Mouse (Mus musculus): ENCODE data around the gene Gm10065.
"Not testable (repeated sequence)": the region's sequence is repeated elsewhere in the genome, so short reads cannot be mapped to it uniquely, and the experiment has no call there.

The Gm10065 gene

DNA sequence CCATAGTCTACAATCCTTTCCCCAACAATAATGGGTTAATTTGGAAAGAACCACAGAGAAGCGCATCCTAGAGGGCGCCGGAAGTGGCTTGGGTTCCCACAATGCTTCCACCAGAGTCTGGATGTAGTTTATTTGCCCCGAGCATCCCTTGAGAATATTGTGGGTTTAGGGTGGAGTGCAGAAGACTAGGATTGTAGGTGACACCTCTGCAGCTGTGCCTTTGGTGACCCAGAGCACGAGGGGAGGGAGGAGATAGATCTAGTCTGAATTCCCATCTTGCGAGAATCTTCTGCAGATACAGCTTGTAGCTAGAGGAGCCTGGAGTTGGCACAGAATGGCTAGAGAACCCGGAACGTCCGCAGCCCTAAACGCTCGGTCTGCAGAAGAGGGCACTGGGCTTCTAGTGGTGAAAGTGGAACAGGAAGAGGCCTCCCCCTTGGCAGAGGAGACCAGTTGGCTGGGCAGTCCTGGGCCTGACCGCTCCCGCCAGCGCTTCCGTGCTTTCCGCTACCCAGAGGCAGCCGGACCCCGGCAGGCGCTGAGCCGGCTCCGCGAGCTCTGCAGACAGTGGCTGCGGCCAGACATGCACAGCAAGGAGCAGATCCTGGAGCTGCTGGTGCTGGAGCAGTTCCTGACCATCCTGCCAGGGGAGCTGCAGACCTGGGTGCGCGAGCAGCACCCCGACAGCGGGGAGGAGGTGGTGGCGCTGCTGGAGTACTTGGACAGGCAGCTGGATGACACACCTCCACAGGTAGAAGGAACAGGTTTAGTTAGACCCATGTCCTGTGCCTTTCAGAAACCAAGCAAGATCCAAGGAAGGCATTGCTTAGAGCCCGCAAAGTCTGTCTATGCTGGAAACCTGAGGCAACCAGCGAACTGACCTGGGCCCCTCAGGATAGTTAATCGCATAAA lies at the start of gene Gm10065, which contains the start of gene Zkscan4:
TSS of gene Gm10065 (minus strand) at position 683 of the 912 bp plus-strand sequence.
TSS of gene Zkscan4 (plus strand) at position 149 of the 912 bp plus-strand sequence.
- in situ Hi-C loops (cut with MboI, MseI) = not testable (repeated sequence)

- in situ Hi-C loops (cut with MboI, MseI) = loop anchor here in 1 of 2 experiments (25.0 kb wide), 1 partner anchor 1856 kb away; the partner anchor contains the start of gene Zfp322a
Measured at GRCm38 (mm10) chr13:21506221-21506649, 27.0 kb upstream of the Gm10065 start.

DNA sequence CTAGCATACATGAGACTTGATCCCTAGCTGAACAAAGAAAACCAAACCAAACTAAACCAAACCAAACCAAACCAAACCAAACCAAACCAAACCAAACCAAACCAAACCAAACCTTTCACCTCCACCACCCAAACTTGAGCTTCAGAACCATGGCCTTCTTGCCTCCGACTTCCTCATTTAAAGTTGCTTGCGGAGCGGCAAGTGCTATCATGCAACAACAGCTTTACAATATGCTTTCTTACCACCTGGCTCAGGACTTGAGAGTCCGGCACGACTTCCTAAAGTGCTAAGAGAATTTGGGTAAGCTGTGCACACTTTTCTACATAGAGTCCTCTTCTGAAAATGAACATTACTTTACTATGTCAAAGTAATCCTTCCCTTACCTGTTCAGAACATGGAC lies 23.1 kb upstream of the Gm10065 start:
- in situ Hi-C loops (cut with MboI, MseI) = loop anchor here in 1 of 2 experiments (25.0 kb wide), 1 partner anchor 1860 kb away; the partner anchor contains the start of gene Zfp322a

DNA sequence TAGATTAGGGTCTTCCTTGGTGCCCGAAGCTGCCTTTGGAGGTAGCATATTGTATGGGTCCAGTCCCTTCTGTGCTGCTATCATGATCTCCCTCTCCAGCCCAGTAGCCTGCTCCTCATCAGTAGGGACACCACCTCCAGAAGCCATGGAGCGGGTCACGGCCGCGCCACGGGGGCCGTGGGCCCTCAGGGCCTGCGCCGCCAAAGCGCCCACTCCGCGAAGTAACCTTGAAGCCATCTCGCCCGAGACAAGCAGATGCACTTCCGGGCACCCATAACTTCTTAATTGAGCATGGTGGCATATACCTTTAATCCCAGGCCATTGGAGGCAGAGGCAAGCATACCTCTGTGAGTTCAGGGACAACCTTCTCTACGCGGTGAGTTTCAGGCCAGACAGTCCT lies 21.9 kb upstream of the Gm10065 start, which contains the start of gene Gm11273:
TSS of gene Gm11273 (minus strand) at position 237 of the 400 bp plus-strand sequence.
- in situ Hi-C loops (cut with MboI, MseI) = loop anchor here in 1 of 2 experiments (25.0 kb wide), 1 partner anchor 1861 kb away; the partner anchor contains the start of gene Zfp322a

DNA sequence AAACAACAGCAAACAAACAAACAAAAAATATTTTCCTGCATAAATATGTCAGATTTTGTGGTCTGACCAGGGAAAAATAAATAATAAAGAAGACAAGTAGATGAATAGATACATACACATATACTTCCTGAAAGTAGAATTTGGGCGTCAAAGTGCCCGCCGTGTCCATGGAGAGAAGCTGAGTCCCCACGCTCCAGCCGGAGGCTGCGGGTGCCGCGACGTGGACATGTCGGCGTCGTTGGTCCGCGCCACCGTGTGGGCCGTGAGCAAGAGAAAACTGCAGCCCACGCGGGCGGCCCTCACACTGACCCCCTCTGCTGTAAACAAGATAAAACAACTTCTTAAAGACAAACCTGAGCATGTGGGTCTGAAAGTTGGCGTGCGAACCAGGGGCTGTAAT lies 15.8 kb upstream of the Gm10065 start, which contains the start of gene AK157302:
TSS of gene AK157302 (plus strand) at position 144 of the 400 bp plus-strand sequence.
- in situ Hi-C loops (cut with MboI, MseI) = no loop called here

DNA sequence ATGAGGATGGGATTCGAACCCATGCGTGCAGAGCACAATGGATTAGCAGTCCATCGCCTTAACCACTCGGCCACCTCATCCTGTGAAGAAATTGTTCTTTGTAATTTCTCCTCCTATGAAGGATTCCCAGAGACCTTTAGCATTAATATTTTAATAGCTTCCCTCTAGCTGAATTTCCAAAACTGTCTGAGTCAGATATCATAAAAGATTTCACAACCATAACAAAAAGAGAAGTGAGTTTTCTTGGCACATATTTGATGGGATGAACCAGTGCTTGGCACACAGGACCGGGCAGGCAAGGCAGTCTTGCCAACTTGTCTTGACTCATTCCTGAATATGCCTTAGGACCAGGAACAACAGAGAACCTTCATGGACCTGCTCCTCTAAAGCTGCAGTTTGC lies 13.6 kb upstream of the Gm10065 start:
- in situ Hi-C loops (cut with MboI, MseI) = no loop called here

- in situ Hi-C loops (cut with MboI, MseI) = loop anchor here in 1 of 2 experiments (10.0 kb wide), 1 partner anchor 642 kb away; no protein-coding TSS in a partner anchor
Measured at GRCm38 (mm10) chr13:21486881-21487280, 7.6 kb upstream of the Gm10065 start.

- in situ Hi-C loops (cut with MboI, MseI) = no loop called here
Measured at GRCm38 (mm10) chr13:21472427-21472826, 6.8 kb downstream of the Gm10065 start.

- in situ Hi-C loops (cut with MboI, MseI) = no loop called here
Measured at GRCm38 (mm10) chr13:21469097-21469496, 10.1 kb downstream of the Gm10065 start.

GRCm38 (mm10) chr13:21468061-21469019 lies 10.9 kb downstream of the Gm10065 start, which contains the start of gene Nkapl:
Nkapl (minus strand) TSS chr13:21468509.
- in situ Hi-C loops (cut with MboI, MseI) = no loop called here

GRCm38 (mm10) chr13:21467336-21467735 lies 11.9 kb downstream of the Gm10065 start:
- in situ Hi-C loops (cut with MboI, MseI) = no loop called here

DNA sequence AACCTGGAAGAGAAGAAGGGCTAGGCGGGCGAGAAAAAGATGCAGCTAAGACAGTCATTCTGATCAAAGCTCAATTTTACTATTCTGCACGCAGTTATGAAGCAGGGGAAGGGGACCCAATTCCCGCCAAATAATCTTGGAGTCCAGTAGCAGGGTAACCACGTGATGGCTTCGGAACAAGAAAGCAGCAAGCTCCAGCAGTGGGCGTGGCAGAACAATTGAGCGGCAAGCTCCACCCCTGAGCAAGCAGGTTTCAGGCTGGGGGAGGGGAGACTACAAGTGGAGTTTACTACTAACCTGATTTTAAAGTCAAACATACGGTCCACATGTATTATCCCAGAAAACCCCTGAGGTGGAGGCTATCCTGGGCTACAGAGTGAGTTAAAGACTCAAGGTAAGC lies 16.7 kb downstream of the Gm10065 start:
- in situ Hi-C loops (cut with MboI, MseI) = not testable (repeated sequence)

DNA sequence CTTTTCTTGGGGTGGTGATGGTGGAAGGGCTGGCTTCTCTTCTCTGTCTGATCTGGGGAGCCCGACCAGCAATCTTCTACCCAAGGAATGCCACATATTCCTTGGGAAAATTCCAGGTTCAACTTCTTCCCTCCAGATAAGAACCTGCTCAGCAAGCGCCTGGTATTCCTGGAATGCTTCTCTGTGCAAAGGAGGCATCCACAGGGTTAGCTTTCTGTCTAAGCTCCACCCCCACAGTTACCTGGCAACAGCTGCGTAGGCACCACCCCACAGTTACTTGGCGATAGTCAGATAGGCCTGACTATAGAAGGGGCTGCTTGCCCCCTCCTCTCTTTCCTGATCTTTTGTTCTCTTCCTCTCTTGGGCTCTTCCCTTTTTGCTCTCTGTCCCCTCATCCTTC lies 22.9 kb downstream of the Gm10065 start:
- in situ Hi-C loops (cut with MboI, MseI) = loop anchor here (5.0 kb wide), 2 partner anchors 54 to 66 kb away; partner anchors contain the start of gene Zkscan3 (in 1 of the 2)

- in situ Hi-C loops (cut with MboI, MseI) = no loop called here
Measured at GRCm38 (mm10) chr13:21454133-21454532, 25.1 kb downstream of the Gm10065 start.

DNA sequence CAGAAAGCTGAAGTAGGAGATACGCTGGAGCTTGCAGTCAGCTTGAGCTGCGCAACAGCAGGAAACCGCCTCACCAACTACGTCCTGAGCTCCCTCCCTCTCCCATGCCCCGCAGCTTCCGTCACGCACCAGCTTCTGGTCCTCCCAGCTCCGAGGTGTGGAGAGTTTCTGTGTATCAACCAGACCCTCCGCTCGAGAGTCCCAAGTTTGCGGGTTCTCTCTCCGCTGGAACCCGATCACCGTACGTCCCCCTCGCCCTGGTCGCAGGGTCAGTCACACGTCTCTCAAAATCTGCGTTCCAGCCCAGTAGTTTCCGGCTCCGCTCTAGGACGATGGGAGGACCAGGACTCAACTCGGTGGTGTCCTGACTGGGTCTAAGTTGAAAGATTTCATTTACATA lies 25.8 kb downstream of the Gm10065 start, which contains the start of gene Zscan26:
TSS of gene Zscan26 (minus strand) at position 282 of the 400 bp plus-strand sequence.
- in situ Hi-C loops (cut with MboI, MseI) = no loop called here

DNA sequence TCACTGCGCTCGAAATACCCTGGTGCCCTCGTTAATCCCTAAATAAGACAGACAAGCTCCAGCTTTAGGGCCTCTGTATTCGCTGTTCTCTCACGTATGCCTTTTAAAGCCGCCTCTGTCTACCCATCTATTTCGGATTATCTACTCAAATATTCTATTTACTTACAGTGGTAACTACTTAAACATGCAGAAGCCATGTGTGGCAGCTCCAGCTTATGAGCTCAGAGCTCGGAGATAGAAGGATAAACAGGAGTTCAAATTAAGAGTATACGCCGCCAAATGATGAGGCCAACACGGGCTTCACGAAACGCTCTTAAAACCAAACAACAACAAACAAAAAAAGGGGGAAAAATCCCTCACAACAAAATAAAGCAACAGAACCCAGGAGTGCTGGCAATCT lies 26.2 kb downstream of the Gm10065 start:
- in situ Hi-C loops (cut with MboI, MseI) = no loop called here

DNA sequence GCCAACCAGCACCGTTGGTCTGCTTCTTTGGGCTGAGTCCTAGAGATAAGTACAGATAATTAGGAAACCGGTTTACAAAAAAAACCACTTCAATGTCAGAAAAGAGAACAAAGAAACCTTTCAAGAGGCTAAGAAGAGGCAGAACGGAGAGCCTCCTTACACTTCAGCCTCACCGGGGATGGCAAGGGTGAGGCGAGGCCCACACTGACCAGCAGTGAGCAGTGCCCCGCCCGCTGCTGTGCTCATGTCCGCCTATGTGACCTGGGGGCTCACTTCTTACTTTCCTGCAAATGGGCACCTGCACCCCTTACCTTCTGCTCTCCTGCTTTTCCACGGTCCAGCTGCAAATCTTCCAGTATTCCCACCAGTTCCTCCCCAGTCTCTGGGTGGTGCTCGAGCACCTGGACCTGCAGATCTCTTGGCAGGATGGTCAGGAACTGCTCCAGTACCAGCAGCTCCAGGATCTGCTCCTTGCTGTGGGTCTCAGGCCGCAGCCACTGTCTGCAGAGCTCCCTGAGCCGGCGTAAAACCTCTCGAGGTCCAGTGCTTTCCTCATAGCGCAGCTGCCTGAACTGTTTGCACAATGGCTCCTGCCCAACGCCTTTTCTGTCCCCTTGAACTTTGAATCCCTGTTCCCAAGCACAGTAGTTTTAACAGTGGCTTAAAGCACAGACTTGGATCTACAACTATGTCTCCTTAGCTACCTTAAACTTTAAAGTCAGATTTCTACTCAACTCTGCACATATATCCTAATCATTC lies 31.2 kb downstream of the Gm10065 start:
- in situ Hi-C loops (cut with MboI, MseI) = no loop called here

DNA sequence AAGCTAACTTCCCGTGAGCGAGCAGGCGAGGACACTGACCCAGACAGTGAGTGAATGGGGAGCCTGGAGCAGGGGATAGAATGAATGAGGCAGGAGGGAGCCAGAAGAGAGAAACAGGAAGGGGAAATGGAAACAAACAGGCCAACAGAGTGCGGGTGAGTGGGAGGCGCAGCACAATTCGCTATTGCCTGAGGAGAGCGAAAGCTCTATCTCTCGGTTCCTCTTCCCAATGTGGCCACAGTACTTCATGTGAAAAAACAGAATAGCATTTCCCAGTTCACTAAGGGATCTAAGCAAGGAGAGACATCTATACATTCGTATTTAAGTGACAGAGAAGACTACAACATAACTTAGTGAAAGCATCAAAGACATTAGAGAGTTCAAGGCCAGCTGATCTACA lies 32.4 kb downstream of the Gm10065 start:
- in situ Hi-C loops (cut with MboI, MseI) = no loop called here

DNA sequence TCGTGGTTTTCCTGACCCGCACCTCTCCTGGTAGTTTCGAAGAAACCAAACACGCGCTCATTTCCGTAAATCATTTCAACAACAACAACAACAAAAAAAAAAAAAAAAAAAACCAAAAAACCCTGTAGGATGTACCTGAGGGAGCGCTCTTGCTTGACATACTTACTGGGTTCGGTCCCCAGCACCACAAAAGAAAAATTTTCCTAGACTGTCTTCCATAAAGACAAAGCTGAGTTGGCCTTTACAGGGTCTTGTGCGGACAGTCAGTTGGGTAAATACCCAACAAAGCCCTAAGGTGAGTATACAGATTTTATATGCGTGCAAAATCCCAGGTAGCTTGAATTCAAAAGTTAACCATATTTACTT lies 38.1 kb downstream of the Gm10065 start:
- in situ Hi-C loops (cut with MboI, MseI) = no loop called here

DNA sequence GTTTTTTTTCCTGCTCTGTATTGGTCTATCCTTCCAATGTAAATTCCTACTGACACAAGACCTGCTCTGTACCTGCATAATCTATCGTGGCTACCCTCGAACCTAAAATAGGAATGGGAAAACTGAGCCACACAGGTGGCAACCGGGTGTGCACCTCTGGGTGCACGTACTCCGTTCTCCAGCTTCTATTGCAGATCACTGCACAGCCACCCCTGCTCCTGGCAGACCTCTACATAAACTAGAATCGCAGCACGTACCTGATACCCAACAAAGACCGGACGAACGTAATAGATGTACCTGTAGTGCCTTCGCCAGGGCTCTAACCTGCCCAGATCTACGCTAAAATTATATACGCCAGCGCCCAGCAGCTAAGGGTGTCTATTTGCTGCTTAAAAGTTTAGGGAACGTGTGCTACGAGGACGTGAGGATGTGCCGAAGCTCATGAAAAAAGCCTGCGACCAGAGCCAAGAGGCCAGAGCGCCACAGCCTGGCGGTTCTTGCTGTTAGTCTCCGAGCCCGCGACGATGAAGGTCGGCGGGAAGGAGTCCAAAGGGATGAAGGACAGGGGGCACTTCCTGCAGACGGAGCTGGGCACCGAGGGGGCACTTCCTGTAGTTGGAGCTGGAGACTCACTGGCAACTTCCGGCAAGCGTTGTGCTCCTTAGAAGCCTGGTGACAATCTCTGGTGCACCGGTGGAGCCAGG lies 38.6 kb downstream of the Gm10065 start, which contains the start of gene Pgbd1:
TSS of gene Pgbd1 (minus strand) at position 556 of the 704 bp plus-strand sequence.
- in situ Hi-C loops (cut with MboI, MseI) = no loop called here

Measured in T-helper 17 cell (primary cell).